Mouse (Mus musculus) ES-Bruce4 (cell line): Measurements from ENCODE around the gene Tomm34. TPM values are rescaled to one million over a fixed set of nuclear protein-coding genes. Genes with fewer than 3 reads are reported as not detected.

ENCODE experiments used
- H3K27ac ChIP-seq: 2 replicates; pipeline ENCODE4 v1.5.1; 2012; ENCODE audit warnings: low read length, inconsistent platforms; ENCODE audit not compliant: insufficient read depth
- H3K27me3 ChIP-seq: 2 replicates; pipeline ENCODE4 v1.6.1; 2012; ENCODE audit warnings: mild to moderate bottlenecking, low read length, inconsistent platforms; ENCODE audit not compliant: control insufficient read depth, poor library complexity, insufficient read depth, severe bottlenecking
- H3K36me3 ChIP-seq: 2 replicates; pipeline ENCODE4 v1.6.1; 2012; ENCODE audit warnings: inconsistent platforms, mild to moderate bottlenecking, low read length, moderate library complexity; ENCODE audit not compliant: control insufficient read depth, poor library complexity, insufficient read depth, severe bottlenecking
- H3K4me1 ChIP-seq: one replicate; pipeline ENCODE4 v1.8.1; 2011; ENCODE audit warnings: low read length; ENCODE audit not compliant: control insufficient read depth, insufficient read depth
- H3K4me3 ChIP-seq: 2 replicates; pipeline ENCODE4 v1.5.1; 2011; ENCODE audit warnings: low read depth, mild to moderate bottlenecking, low read length
- H3K9ac ChIP-seq: 2 replicates; pipeline ENCODE4 v1.6.1; 2012; ENCODE audit warnings: low read depth, mild to moderate bottlenecking, inconsistent platforms; ENCODE audit not compliant: poor library complexity, severe bottlenecking
- H3K9me3 ChIP-seq: replicated peaks from 2 replicates; pipeline ENCODE4 v1.6.1; 2012; ENCODE audit warnings: mild to moderate bottlenecking, low read length, inconsistent platforms; ENCODE audit not compliant: control insufficient read depth, poor library complexity, insufficient read depth, severe bottlenecking
- CTCF ChIP-seq: IDR thresholded peaks from one replicate; pipeline ENCODE4 v1.8.1; 2011; ENCODE audit warnings: low read depth, low read length
- EP300 ChIP-seq: IDR thresholded peaks from 2 replicates; pipeline ENCODE4 v1.6.1; 2011; ENCODE audit warnings: low read depth, low read length; ENCODE audit not compliant: insufficient read depth
- POLR2A ChIP-seq: IDR thresholded peaks from one replicate; pipeline ENCODE4 v1.8.1; 2011; ENCODE audit warnings: low read length; ENCODE audit not compliant: insufficient read depth
- polyA plus RNA-seq: library from polyadenylated mRNA; stranded (reverse); fragments of >200 nt; gene quantifications from 2 replicates; pipeline ENCODE4 v1.2.4, GENCODE M21; 2011; ENCODE audit warnings: low read depth; ENCODE audit not compliant: missing spikeins, insufficient read depth, insufficient read length

Gene Tomm34
- polyA plus RNA-seq, 1 experiment: 90.0 TPM

GRCm38 (mm10) chr2:164032973-164033372 is 38.0 kb downstream of the Tomm34 start:
- Histone ChIP-seq H3K9ac (no peak overlapping the region), H3K27me3 (no peaks in the 10 kb centered on the region), H3K36me3 (no peaks in the 10 kb centered on the region), H3K27ac (no peak overlapping the region), H3K4me1 (no peaks in the 10 kb centered on the region), H3K4me3 (no peak overlapping the region), H3K9me3 (no peaks in the 10 kb centered on the region)
- TF ChIP-seq CTCF (peak; percentile 37), EP300 (no peak)

GRCm38 (mm10) chr2:164031147-164031546 is 39.8 kb downstream of the Tomm34 start:
- H3K27ac ChIP-seq: no peak overlapping the region

GRCm38 (mm10) chr2:164025150-164025549 is 45.8 kb downstream of the Tomm34 start, which contains the start of gene Pabpc1l:
Gene Pabpc1l, plus strand, starts transcription at chr2:164025450.
- H3K4me1 ChIP-seq: peaks cover 2% of the 10 kb centered on the region

More at GRCm38 (mm10) chr2:164031147-164031546, 39.8 kb downstream of the Tomm34 start:
- Histone ChIP-seq H3K9me3 (no peaks in the 10 kb centered on the region), H3K4me1 (no peaks in the 10 kb centered on the region), H3K4me3 (no peak overlapping the region), H3K9ac (no peak overlapping the region), H3K27me3 (no peaks in the 10 kb centered on the region), H3K36me3 (no peaks in the 10 kb centered on the region)
- TF ChIP-seq POLR2A (no peak), EP300 (no peak), CTCF (no peak)

GRCm38 (mm10) chr2:164022104-164022503 is 48.9 kb downstream of the Tomm34 start:
- Histone ChIP-seq H3K9ac (no peak overlapping the region), H3K9me3 (no peaks in the 10 kb centered on the region)

More at GRCm38 (mm10) chr2:164025150-164025549, 45.8 kb downstream of the Tomm34 start, which contains the start of gene Pabpc1l:
- TF ChIP-seq CTCF: no peak
- TF ChIP-seq POLR2A: no peak
- TF ChIP-seq EP300: no peak
- H3K27ac ChIP-seq: no peak within 1 kb of the TSS
- no peaks in the 10 kb centered on the region for H3K36me3 ChIP-seq
- H3K27me3 ChIP-seq: no peaks in the 10 kb centered on the region
- H3K4me3 ChIP-seq: no peak within 1 kb of the TSS
- H3K9ac ChIP-seq: no peak within 1 kb of the TSS
- no peaks in the 10 kb centered on the region for H3K9me3 ChIP-seq

GRCm38 (mm10) chr2:164019943-164020342 is 51.0 kb downstream of the Tomm34 start:
- H3K9ac ChIP-seq: no peak overlapping the region
- no peaks in the 10 kb centered on the region for H3K9me3 ChIP-seq
- no peak overlapping the region for H3K4me3 ChIP-seq
- H3K36me3 ChIP-seq: peaks cover 26% of the 10 kb centered on the region
- peaks cover 2% of the 10 kb centered on the region for H3K4me1 ChIP-seq
- TF ChIP-seq POLR2A (no peak), EP300 (no peak), CTCF (no peak)
- no peak overlapping the region for H3K27ac ChIP-seq
- no peaks in the 10 kb centered on the region for H3K27me3 ChIP-seq

More at GRCm38 (mm10) chr2:164022104-164022503, 48.9 kb downstream of the Tomm34 start:
- Histone ChIP-seq H3K36me3 (peaks cover 7% of the 10 kb centered on the region), H3K4me3 (no peak overlapping the region), H3K27ac (no peak overlapping the region), H3K27me3 (no peaks in the 10 kb centered on the region), H3K4me1 (peaks cover 2% of the 10 kb centered on the region)
- TF ChIP-seq CTCF (no peak), EP300 (no peak), POLR2A (no peak)

GRCm38 (mm10) chr2:164018910-164019309 is 52.1 kb downstream of the Tomm34 start:
- no peaks in the 10 kb centered on the region for H3K9me3 ChIP-seq
- H3K9ac ChIP-seq: no peak overlapping the region
- peaks cover 33% of the 10 kb centered on the region for H3K36me3 ChIP-seq
- no peaks in the 10 kb centered on the region for H3K27me3 ChIP-seq
- H3K4me1 ChIP-seq: peaks cover 2% of the 10 kb centered on the region
- TF ChIP-seq EP300: no peak
- H3K27ac ChIP-seq: no peak overlapping the region
- no peak overlapping the region for H3K4me3 ChIP-seq
